Mouse (Mus musculus) adrenal gland, postnatal 14 days (tissue): ENCODE data around the gene Plcb3. TPM values are rescaled to one million over a fixed set of nuclear protein-coding genes. Genes with fewer than 3 reads are reported as not detected.

Source experiments
- DNase-seq: peaks from one replicate; pipeline ENCODE4 v3.0.0; 2021; ENCODE audit warnings: mixed read lengths
- total RNA-seq: library from RNA; stranded (reverse); gene quantifications from 2 replicates; pipeline ENCODE4 v1.2.3, GENCODE M21; 2021

Plcb3 gene
- total RNA-seq, 1 experiment from 2014 or later = 52.1 TPM

GRCm38 (mm10) chr19:6920741-6921636, 55.3 kb downstream of the Plcb3 start:
- DNase-seq = peak; percentile 67

DNA sequence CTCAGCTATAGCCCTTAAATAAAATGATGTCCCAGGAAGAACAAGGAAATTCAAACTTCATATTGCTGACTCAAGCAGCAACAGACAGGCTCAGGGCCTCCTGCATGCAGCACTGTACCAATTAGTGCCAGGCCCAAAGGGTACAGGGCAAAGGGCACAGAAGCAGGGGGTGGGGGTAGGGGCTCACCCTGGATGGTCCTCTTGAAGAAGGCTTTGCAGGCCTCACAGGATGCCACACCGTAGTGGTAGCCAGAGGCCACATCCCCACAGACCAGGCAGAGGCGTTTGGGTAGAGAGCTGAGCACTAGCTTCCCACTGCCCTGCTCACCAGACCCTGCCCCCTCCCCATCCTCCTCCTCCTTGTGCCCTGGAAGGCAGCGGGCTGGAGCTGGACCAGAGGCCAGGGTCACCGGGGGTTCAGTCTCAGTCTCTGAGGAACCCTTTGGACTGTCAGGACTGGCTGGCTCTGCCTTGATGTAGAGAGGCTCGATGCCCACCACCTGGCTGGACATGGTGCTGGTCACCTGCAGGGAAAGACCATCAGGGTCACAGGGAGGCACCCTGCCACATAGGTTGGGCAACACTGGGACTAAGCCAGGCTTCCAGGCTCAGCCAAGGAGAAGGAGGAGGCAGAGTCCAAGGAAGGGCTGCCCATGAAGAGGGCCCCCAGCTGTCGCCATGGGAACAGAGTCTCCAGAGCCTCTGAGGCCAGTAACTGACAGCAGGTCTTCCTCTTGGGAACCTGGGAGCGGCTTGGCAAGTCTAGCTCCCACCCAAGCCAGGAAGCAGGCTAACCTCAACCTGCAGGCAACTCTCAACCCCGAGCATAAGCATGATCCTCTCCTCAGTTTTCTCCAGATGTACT, 56.2 kb downstream of the Plcb3 start:
- peak; percentile 84 for DNase-seq

DNA sequence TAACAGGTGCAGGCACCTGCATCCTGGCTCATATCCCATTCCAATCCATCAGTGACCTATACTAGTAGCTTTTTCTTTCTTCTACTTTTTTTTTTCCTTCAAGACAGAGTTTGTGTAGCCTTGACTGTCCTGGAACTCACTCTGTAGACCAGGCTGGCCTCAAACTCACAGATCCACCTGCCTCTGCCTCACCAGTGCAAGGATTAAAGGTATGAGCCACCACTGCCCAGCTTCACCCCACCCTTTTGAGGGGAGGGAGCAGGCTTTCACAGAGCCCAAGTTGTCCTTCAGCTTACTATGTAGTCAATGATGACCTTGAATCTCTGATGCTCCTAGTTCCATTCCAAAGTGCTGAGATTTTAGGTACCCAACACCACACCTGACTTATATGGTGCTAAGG, 56.8 kb downstream of the Plcb3 start:
- DNase-seq = no peak

DNA sequence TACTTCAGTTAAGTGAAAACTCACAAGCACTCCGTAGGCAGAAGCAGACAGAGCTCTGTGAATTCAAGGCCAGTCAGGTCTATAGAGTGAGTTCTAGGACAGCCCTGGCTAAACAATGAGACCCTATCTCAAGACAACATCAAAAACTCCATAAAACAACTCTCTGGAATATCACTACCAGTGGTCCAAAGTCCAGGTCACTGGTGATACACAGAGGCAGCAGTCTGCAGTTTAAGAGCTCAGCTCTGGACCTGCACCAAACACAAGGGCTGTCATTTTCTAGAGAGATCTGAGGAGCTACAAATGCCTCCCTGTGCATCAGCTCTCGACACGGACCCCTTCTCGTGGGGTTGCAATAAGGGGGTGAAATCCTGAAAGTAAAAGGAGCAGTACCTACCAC, 57.9 kb downstream of the Plcb3 start:
- no peak for DNase-seq

DNA sequence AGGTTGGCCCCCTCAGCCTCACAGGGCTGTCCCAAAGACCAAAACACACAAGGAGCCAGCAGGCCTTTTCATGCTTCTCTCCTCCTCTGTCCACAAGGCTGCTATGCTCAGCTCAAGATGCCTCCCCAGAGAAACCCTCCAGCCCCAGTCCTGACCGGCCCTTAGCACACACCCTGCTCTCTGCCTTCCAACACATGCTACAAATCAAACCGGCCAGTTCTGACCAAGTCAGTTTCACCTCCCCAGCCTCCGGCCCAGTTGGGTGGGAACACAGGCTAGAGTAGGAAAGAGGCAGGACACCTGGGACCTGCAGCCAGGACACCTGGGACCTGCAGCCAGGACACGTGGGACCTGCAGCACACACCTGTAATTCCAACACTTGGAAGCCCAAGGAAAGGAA, 59.8 kb downstream of the Plcb3 start:
- DNase-seq = no peak

DNA sequence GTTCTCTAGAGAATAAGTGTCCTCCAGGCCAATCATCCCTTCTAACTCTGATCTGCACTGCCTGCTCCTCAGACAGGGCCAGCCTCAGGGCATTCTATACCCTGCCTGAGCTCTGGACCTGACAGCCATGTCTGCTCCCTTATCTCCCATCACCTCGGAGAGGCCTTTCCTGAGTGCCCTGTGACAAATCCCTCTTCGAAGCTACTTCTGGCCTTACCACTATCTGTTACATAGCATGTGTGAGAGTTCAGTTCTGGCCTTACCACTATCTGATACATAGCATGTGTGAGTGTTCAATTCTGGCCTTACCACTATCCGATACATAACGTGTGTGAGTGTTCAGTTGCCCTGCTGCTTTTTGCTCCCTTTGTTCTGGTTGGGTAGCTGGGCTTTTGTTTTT, 61.0 kb downstream of the Plcb3 start:
- no peak for DNase-seq

- DNase-seq = peak; percentile 4
Observed at GRCm38 (mm10) chr19:6914540-6914939, 61.7 kb downstream of the Plcb3 start.

DNA sequence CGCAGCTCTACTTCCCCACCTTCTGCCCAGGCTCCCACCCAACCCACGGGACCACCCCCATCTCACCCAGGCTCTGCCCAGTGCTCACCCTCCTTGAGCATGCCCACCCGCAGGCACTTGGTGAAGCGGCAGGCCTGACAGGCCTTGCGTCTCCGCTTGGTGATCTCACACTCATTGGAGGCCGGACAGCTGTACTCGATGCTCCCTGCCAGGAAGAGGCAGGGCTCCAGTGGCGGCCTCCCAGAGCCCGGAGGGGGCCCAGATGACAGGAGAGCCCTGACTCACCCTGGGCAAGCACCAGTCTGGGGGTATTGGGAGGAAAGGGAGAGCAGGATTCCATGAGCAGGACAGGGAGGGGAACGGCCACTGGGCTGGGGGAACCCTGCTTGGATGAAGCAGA, 62.3 kb downstream of the Plcb3 start:
- peak; percentile 61 for DNase-seq

DNA sequence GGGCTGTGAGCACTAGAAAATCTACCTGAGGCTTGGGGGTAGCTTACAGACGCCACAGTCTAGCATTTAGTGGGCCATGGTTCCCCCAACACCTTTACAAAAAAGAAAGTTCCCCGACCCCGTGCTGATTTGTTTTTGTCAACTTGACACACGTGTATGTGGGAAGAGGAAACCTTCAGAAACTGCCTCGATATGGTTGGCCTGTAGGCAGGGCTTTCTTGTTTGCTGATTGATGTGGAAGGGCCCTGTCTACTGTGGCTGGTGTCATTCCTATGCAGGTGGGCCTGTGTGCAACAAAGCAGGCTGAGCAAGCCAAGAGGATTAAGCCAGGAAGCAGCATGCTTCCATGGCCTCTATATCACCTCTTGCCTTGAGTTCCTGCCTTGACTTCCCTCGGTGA, 63.2 kb downstream of the Plcb3 start:
- DNase-seq = peak; percentile 2

GRCm38 (mm10) chr19:6912205-6912970, 63.9 kb downstream of the Plcb3 start:
- DNase-seq = peak; percentile 10

DNA sequence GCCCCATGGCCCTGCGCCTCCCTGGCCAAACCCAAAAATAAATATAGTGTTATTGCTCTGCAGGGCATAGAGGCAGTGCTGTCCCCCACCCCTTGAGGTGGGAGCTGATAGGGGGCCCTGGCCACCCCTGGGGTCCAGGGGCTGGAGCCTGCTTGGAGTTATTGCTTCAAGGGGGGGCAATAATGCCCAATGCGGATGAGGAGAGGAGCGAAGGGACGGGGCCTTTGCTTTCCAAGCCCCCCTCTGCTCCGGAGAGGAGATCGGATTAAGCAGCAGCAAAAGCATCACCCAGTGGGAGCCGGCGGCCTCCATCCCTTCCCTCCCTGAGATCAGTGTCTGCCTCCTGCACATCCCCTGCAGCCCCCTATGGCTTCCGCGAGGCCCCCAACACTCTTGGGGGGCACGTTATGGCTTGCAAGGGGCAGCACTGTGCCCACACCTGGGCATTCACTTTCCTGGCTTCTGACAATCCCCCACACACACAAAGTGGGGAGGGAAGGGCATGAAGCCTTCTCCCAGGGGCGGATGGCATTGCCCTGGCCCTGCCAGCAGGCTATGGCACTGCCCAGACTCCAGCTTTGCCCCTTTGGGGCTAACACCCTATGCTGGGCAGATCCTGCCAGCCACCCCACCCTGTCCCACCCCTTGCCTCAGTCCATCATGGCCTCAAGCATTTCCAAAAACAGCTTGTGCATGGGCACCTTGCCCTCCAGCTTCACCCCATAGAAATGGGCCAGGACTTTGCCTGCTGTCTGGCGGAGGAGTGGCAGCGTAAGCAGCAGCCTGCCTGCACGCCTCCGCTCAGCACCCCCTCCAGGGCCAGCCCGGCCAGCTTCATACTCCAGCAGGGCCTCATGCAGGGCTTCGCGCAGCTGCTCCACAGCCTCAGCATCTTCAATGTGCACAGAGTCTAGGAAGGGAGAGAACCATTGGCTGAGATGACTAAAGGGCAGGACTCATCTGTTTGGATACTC, 64.9 kb downstream of the Plcb3 start:
- DNase-seq = peak; percentile 29

GRCm38 (mm10) chr19:6910306-6910705, 66.0 kb downstream of the Plcb3 start:
- peak; percentile 77 for DNase-seq

- DNase-seq = peak; percentile 94
Observed at GRCm38 (mm10) chr19:6909507-6910289, 66.6 kb downstream of the Plcb3 start, which contains the start of the genes Trmt112 and Prdx5. Gene Trmt112 (plus strand): TSS chr19:6909698. Gene Prdx5 (minus strand): TSS chr19:6910106.

DNA sequence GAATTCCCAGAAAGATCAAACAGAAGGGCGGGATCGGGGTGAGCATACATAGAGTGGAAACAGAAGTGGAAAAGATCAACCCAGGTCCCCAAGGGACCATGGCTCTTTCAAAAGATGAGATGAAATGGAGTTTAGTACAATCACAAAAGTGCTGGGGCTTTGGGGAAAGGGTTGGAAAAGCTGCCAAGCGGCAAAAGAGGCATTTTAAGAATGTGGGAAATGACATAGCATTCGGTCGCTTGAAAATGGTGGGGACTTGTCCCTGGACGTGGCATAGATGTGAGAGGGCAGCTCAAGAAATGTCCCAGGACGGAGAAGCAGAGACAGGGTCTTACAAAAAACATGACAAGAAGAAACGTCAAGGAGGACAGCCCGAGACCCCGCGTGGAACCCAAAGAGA, 67.2 kb downstream of the Plcb3 start:
- DNase-seq = no peak

GRCm38 (mm10) chr19:6907811-6908540, 68.3 kb downstream of the Plcb3 start:
- no peak for DNase-seq

DNA sequence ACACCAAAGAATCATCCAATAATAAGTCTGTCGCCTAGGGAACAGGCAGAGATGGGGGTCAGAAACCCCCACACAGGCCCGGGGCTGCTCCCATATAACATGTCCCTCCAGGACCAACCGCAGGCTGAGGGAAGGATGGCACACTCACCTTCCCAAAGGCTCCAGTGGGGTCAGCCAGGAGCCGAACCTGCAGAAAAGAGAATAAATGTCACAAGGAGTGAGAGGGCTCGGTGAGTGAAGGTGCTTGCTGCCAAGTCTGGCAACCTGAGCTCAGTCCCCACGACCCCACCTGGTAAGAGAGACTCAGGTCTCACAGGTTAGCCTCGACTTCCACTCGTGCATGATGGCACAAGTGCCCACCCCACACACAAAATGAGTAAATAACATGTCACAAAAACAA, 69.2 kb downstream of the Plcb3 start:
- no peak for DNase-seq

GRCm38 (mm10) chr19:6906199-6906598, 70.1 kb downstream of the Plcb3 start:
- DNase-seq = no peak

DNA sequence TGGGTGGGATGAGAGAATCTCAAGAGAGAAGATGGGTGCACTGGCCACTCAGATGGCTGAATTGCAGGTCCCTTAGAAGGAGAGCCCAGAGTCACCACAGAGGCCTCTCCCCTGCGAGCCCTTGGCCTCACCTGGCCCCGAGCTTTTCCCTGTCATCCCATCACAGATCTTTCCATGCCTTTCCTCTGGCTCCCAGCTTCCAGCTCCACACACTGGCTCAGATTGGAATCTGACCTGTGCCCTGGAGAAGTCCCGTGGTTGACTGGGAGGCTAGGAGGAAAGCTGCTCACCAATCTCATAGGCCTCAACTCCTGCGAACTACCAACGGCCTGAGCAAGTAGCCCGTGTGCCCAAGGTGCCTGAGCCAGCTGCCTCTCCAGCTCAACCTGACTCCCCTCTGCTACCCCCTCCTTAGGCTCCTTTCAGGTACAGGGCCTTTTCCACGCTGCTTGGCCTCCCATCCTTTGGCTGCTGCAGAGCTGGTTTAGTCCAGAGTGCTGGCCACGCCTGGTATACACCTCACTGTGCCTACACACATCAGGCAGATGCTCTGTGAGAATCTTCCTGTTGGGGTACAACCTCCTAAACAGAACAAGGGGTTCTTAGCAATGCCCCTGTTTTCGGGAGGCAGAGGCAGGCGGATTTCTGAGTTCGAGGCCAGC, 70.6 kb downstream of the Plcb3 start:
- DNase-seq = no peak

DNA sequence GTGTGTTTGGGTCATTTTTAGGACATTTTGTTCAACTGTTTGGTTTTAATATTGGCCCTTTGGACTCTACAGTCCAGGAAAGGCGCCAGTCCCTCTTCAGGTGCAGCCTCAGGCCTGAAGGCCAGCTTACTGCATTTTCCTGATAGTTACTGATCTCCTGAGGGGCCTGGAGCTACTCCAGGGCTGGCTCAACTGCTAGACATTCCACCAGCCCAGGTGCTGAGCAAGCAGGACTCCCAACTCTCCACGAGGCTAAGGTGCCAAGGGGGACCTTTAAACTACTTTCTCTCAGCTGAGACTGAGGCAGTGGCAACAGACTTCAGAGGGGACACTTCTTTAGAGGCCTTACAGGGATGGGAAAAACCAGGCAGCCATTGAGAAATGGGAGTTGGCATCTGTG, 71.4 kb downstream of the Plcb3 start:
- DNase-seq = no peak
